Mouse (Mus musculus): ENCODE measurements around the gene Smug1.
A peak's percentile ranks its signal among the peaks of the same experiment; 100 is the strongest.

Gene Smug1

GRCm38 (mm10) chr15:103177611-103178041 is 10.7 kb upstream of the Smug1 start:
- DNase-seq (ENCODE audit: low read depth): no peak

- DNase-seq (ENCODE audit: low read depth): peak; percentile 67
These were observed 10.1 kb upstream of the Smug1 start for GRCm38 (mm10) chr15:103176874-103177421.

GRCm38 (mm10) chr15:103173251-103173650 is 6.4 kb upstream of the Smug1 start:
- no peak for DNase-seq (ENCODE audit: low read depth)

- DNase-seq (ENCODE audit: low read depth): no peak
These were observed 5.6 kb upstream of the Smug1 start for GRCm38 (mm10) chr15:103172537-103172936.

GRCm38 (mm10) chr15:103171276-103171675 is 4.4 kb upstream of the Smug1 start:
- no peak for DNase-seq (ENCODE audit: low read depth)

GRCm38 (mm10) chr15:103170316-103170679 is 3.4 kb upstream of the Smug1 start:
- no peak for DNase-seq (ENCODE audit: low read depth)

GRCm38 (mm10) chr15:103169612-103170315 is 2.9 kb upstream of the Smug1 start:
- no peak for DNase-seq (ENCODE audit: low read depth)

- DNase-seq (ENCODE audit: low read depth): no peak
These were observed 2.1 kb upstream of the Smug1 start for GRCm38 (mm10) chr15:103168801-103169611.

GRCm38 (mm10) chr15:103167786-103168185 is 894 bp upstream of the Smug1 start:
- DNase-seq (ENCODE audit: low read depth): no peak

GRCm38 (mm10) chr15:103165924-103166323 is 968 bp downstream of the Smug1 start:
- no peak for DNase-seq (ENCODE audit: low read depth)

GRCm38 (mm10) chr15:103165379-103165778 is 1.5 kb downstream of the Smug1 start:
- DNase-seq (ENCODE audit: low read depth): peak; percentile 86

GRCm38 (mm10) chr15:103163182-103163919 is 3.5 kb downstream of the Smug1 start:
- peak; percentile 91 for DNase-seq (ENCODE audit: low read depth)

- no peak for DNase-seq (ENCODE audit: low read depth)
These were observed 9.3 kb downstream of the Smug1 start for GRCm38 (mm10) chr15:103157585-103157984.

GRCm38 (mm10) chr15:103156890-103157289 is 10.0 kb downstream of the Smug1 start:
- DNase-seq (ENCODE audit: low read depth): no peak

GRCm38 (mm10) chr15:103155366-103156321 is 11.2 kb downstream of the Smug1 start:
- DNase-seq (ENCODE audit: low read depth): no peak

- DNase-seq (ENCODE audit: low read depth): no peak
These were observed 13.8 kb downstream of the Smug1 start for GRCm38 (mm10) chr15:103152890-103153610.

- no peak for DNase-seq (ENCODE audit: low read depth)
These were observed 14.5 kb downstream of the Smug1 start for GRCm38 (mm10) chr15:103152371-103152770.

GRCm38 (mm10) chr15:103147779-103148178 is 19.1 kb downstream of the Smug1 start:
- DNase-seq (ENCODE audit: low read depth): no peak

GRCm38 (mm10) chr15:103147422-103147690 is 19.5 kb downstream of the Smug1 start:
- DNase-seq (ENCODE audit: low read depth): no peak

GRCm38 (mm10) chr15:103146627-103147421 is 20.1 kb downstream of the Smug1 start:
- DNase-seq (ENCODE audit: low read depth): no peak

All from c-Kit-positive CD71-positive TER-119-negative erythroid progenitor cells, embryonic 14.5 days (primary cell).